Mouse (Mus musculus) heart, adult 18-20 months (tissue): ENCODE data around the gene Rab20. TPM values are rescaled to one million over a fixed set of nuclear protein-coding genes. Genes with fewer than 3 reads are reported as not detected.

ENCODE experiments used
- DNase-seq, 2 experiments: peaks; one replicate each; pipeline ENCODE4 v3.0.0; 2021 to 2022; ENCODE audit warnings: mixed read lengths in 1 of 2
- total RNA-seq, 2 experiments: library from RNA; stranded (reverse); gene quantifications; 2 replicates each; pipeline ENCODE4 v1.2.3; 2021

Gene Rab20
- total RNA-seq, 2 experiments from 2014 or later = 17.4 to 20.5 TPM

- DNase-seq = peak; percentile 83 to 91
These were observed 72.6 kb downstream of the Rab20 start for GRCm38 (mm10) chr8:11405722-11406481.

- DNase-seq = no peak
These were observed 73.9 kb downstream of the Rab20 start for GRCm38 (mm10) chr8:11404614-11405013.

GRCm38 (mm10) chr8:11403813-11404212, 74.7 kb downstream of the Rab20 start:
- no peak for DNase-seq

Other genes with a start within 250 kb of the Rab20 start
- 100 to 1,000 TPM; 127 to 140 TPM for gene Col4a2, start 165.9 kb downstream of the Rab20 start, total RNA-seq
- 100 to 1,000 TPM; 217 to 274 TPM for gene Col4a1, start 165.9 kb downstream of the Rab20 start, total RNA-seq
- gene Naxd, start 18.8 kb upstream of the Rab20 start, total RNA-seq = 10 to 100 TPM; 30.1 to 34.4 TPM
- 10 to 100 TPM; 51.6 to 52.2 TPM for gene Cars2, start 72.1 kb upstream of the Rab20 start, total RNA-seq
- gene Ing1, start 76.9 kb upstream of the Rab20 start, total RNA-seq = 10 to 100 TPM; 16.2 to 18.3 TPM
- gene Ankrd10, start 157.0 kb upstream of the Rab20 start, total RNA-seq = 10 to 100 TPM; 19.6 to 19.8 TPM
- not detected for gene 1700016D06Rik, start 222.4 kb upstream of the Rab20 start, total RNA-seq
- gene Arhgef7, start 249.0 kb upstream of the Rab20 start, total RNA-seq = 100 to 1,000 TPM in 1 of 2 experiments, 10 to 100 TPM in 1; 96.3 to 113 TPM